Mouse (Mus musculus) liver, adult 2 months (tissue): Measurements from ENCODE around the gene Bace1.

Experiments
- CTCF ChIP-seq: fragments of 200-500 bp; IDR thresholded peaks from 2 replicates; pipeline ENCODE4 v1.5.1; 2011; ENCODE audit warnings: low read depth, low read length, control low read depth
- POLR2A ChIP-seq: fragments of 200-500 bp; IDR thresholded peaks from 2 replicates; pipeline ENCODE4 v1.6.1; 2011; ENCODE audit warnings: low read length, control low read depth; ENCODE audit not compliant: insufficient read depth; ENCODE audit errors: extremely low read depth

DNA sequence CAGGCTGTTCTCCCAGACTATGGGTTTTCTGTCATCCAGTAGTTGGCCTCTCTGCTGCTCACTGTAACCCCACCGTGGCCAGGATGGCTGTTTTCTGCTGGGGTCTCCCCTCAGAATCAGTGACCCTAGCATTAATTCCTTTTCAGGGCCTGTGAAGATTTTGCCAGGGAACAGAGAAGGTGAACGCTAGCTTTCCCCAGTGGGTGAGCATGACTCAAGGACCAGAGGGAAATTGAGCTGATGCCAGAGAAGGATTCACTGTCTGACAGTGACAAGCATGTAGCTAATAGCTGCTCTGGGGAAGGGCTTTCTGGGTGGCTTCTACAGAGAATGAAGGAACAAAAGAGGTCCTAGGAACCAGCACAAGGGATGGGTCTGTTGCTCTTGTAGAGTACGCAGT is 7.2 kb downstream of the Bace1 start:
- TF ChIP-seq CTCF (no peak), POLR2A (no peak)
